Mouse (Mus musculus): ENCODE results near the gene Rbl1. TPM values are rescaled to one million over a fixed set of nuclear protein-coding genes. Genes with fewer than 3 reads are reported as not detected.

Gene Rbl1
- polyA plus RNA-seq, 1 experiment from 2014 or later: 17.3 TPM

- H3K27ac ChIP-seq: no peak overlapping the region
- ATAC-seq (ENCODE audit: low FRiP score, low read depth): no peak
- H3K4me2 ChIP-seq (replicated peaks): no peak overlapping the region
- no peaks in the 10 kb centered on the region for H3K36me3 ChIP-seq
- H3K9me3 ChIP-seq: peaks cover 4% of the 10 kb centered on the region; the same call in 1 of the 2 replicates
- H3K4me1 ChIP-seq: no peaks in the 10 kb centered on the region
- H3K9ac ChIP-seq: no peak overlapping the region
- WGBS: 91% methylated on average over 9 of the region's 9 CpGs
- no peak overlapping the region for H3K4me3 ChIP-seq
- H3K27me3 ChIP-seq (replicated peaks): no peaks in the 10 kb centered on the region
These were observed 66.2 kb downstream of the Rbl1 start for GRCm38 (mm10) chr2:157137959-157138731.

DNA sequence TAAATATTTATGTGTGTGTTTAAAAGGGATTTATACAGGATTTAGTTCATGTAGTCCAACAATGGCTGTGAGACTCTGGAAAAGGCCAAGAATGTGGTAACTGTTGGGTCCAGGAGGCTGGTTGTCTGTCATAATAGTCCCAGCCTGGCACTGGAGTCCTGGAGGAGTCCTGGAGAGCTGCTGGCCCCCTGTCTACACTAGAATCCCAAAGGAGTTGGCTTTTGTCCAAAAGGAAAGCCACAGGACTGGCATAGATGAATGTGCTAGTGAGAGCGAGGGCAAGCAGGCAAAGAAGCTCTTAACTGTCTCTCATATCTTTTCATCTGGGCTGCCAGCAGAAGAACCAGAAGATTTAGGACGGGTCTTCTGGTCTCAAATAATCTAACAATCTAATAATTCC, 67.7 kb downstream of the Rbl1 start:
- Histone ChIP-seq H3K4me2 (replicated peaks) (no peak overlapping the region), H3K27me3 (replicated peaks) (no peaks in the 10 kb centered on the region), H3K4me3 (no peak overlapping the region), H3K27ac (no peak overlapping the region), H3K9ac (no peak overlapping the region), H3K9me3 (peaks cover 4% of the 10 kb centered on the region; the same call in 1 of the 2 replicates), H3K4me1 (no peaks in the 10 kb centered on the region), H3K36me3 (no peaks in the 10 kb centered on the region)
- ATAC-seq (ENCODE audit: low FRiP score, low read depth): no peak
- WGBS: 83% methylated on average over 2 of the region's 2 CpGs

GRCm38 (mm10) chr2:157136176-157136575, 68.2 kb downstream of the Rbl1 start:
- no peaks in the 10 kb centered on the region for H3K36me3 ChIP-seq
- peaks cover 4% of the 10 kb centered on the region; the same call in 1 of the 2 replicates for H3K9me3 ChIP-seq
- no peak overlapping the region for H3K4me2 ChIP-seq (replicated peaks)
- no peak overlapping the region for H3K4me3 ChIP-seq
- H3K27me3 ChIP-seq (replicated peaks): no peaks in the 10 kb centered on the region
- WGBS: 92% methylated on average over 4 of the region's 4 CpGs
- H3K9ac ChIP-seq: no peak overlapping the region
- no peaks in the 10 kb centered on the region for H3K4me1 ChIP-seq
- ATAC-seq (ENCODE audit: low FRiP score, low read depth): no peak
- H3K27ac ChIP-seq: no peak overlapping the region

GRCm38 (mm10) chr2:157135529-157136120, 68.7 kb downstream of the Rbl1 start:
- Histone ChIP-seq H3K27me3 (replicated peaks) (no peaks in the 10 kb centered on the region), H3K36me3 (no peaks in the 10 kb centered on the region), H3K4me3 (peak overlapping the region; percentile 65; the same call in 1 of the 2 replicates), H3K4me2 (replicated peaks) (peak overlapping the region; percentile 95), H3K4me1 (no peaks in the 10 kb centered on the region), H3K27ac (no peak overlapping the region), H3K9me3 (peaks cover 4% of the 10 kb centered on the region; the same call in 1 of the 2 replicates), H3K9ac (peak overlapping the region; percentile 65; the same call in 1 of the 2 replicates)
- no peak for ATAC-seq (ENCODE audit: low FRiP score, low read depth)
- 79% methylated on average over 10 of the region's 10 CpGs for WGBS

DNA sequence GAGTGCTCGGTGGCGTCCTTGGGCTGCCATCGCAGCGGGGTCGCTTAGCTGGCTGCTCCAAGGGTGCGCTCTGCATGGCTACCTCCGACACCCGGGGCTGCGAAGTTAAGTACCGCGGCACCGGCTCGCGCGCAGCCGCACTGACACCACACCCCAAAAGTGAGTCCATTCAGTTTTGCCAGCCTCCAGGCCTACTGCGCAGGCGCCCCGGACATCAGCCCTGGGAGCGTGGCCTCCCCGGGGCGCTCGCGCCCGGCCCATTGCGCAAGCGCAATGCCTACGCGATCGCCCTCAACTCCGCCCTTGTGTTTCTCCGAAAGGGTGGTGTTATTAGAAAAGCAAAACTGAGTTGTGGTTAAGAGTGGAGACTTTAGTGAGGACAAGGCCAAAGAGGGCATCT, 69.3 kb downstream of the Rbl1 start, which contains the start of gene Samhd1:
Gene Samhd1 (minus strand): TSS at position 252 of the 400 bp plus-strand sequence.
- Histone ChIP-seq H3K9me3 (no peaks in the 10 kb centered on the region; the same call in 1 of the 2 replicates), H3K36me3 (no peaks in the 10 kb centered on the region), H3K4me2 (replicated peaks) (peak within 1 kb of the TSS; percentile 95), H3K4me1 (no peaks in the 10 kb centered on the region), H3K4me3 (peak within 1 kb of the TSS; percentile 65), H3K27ac (no peak within 1 kb of the TSS), H3K9ac (peak within 1 kb of the TSS; percentile 65), H3K27me3 (replicated peaks) (no peaks in the 10 kb centered on the region)
- ATAC-seq (ENCODE audit: low FRiP score, low read depth): peak; percentile 88
- WGBS: under 1% methylated on average over 32 of the region's 32 CpGs

DNA sequence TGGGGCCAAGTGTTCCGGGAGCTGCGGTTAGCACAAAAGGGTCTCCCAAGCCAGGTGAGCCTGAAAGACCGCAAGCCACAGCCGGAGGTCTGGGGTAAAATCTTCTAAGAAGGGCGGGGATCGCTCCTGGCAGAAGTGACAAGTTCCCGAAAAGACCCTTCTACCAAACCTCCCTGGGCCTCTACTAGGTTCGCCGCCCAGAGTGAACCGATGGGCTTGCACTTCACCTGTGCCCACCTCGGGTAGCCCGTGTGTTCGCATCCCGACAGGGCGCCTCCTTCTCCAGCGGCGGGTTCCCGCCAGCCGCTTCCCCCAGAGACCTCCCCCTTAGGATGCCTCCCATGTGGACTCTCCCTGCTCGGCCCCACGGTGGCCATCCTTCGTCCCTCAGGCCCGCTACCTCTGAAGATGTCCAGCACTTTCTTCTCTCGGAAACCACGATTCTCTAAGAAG, 69.8 kb downstream of the Rbl1 start:
- Histone ChIP-seq H3K9ac (peak overlapping the region; percentile 65), H3K36me3 (no peaks in the 10 kb centered on the region), H3K27ac (no peak overlapping the region), H3K9me3 (no peaks in the 10 kb centered on the region), H3K4me3 (peak overlapping the region; percentile 65), H3K27me3 (replicated peaks) (no peaks in the 10 kb centered on the region), H3K4me1 (no peaks in the 10 kb centered on the region), H3K4me2 (replicated peaks) (peak overlapping the region; percentile 95)
- WGBS: under 1% methylated on average over 25 of the region's 25 CpGs
- ATAC-seq (ENCODE audit: low FRiP score, low read depth): peak; percentile 78; the same call in 1 of the 2 replicates

DNA sequence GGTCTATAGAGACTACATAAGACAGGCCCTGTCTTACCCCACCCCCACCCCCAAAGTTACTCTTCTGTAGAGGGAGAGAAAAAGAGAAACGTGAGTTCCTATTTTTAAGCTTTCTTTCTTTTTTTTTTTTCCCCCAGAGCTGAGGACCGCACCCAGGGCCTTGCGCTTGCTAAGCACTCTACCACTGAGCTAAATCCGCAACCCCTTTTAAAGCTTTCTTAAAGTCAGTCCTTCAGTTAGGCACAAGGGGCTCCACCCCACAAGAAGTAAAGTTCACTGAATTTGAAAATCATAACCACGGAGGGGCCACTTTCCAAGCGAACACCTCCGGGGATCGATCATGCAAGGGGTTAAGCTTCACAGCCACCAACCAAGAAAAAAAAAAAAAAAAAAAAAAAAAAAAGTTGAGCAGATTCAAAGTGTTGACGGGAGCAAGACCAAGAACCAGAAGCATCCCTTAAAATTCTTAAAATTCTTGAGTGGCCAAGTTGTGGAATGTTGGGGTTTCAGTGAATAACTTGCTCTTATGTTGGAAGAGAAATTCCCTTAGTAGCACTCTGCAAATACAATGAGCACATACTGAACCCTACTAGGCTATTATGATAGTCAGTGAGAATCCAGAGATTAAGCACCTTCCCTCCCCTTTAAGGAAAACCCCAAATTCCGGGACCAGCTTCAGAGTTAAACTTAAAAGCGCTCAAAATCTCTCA, 70.4 kb downstream of the Rbl1 start:
- Histone ChIP-seq H3K4me3 (peak overlapping the region; percentile 65), H3K27me3 (replicated peaks) (no peaks in the 10 kb centered on the region), H3K9me3 (no peaks in the 10 kb centered on the region), H3K36me3 (no peaks in the 10 kb centered on the region), H3K9ac (peak overlapping the region; percentile 65), H3K4me2 (replicated peaks) (peak overlapping the region; percentile 95), H3K27ac (no peak overlapping the region), H3K4me1 (no peaks in the 10 kb centered on the region)
- no peak for ATAC-seq (ENCODE audit: low FRiP score, low read depth)
- WGBS: 22% methylated on average over 11 of the region's 11 CpGs

GRCm38 (mm10) chr2:157132686-157133540, 71.4 kb downstream of the Rbl1 start:
- no peak for ATAC-seq (ENCODE audit: low FRiP score, low read depth)
- Histone ChIP-seq H3K27ac (no peak overlapping the region), H3K27me3 (replicated peaks) (no peaks in the 10 kb centered on the region), H3K36me3 (no peaks in the 10 kb centered on the region), H3K4me1 (no peaks in the 10 kb centered on the region), H3K9ac (no peak overlapping the region), H3K9me3 (no peaks in the 10 kb centered on the region), H3K4me2 (replicated peaks) (no peak overlapping the region), H3K4me3 (no peak overlapping the region)
- 89% methylated on average over 3 of the region's 3 CpGs for WGBS

DNA sequence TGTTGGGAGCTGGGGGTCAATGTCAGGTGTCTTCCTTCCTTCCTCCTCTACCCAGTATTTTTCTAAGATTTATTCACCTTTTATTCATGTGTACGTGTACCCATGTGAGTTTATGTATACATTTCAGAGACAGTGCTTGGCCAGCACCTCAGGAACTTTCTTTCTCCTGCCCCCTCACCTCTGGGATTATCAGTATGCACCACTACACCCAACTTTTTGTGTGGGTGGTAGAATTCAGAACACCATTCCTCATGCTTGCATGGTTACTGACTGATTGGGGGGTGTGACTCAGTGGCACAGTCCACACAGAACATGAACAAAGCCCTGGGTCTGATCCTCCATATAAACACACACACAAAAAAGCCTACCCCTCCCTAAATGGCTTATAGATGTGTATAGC, 72.2 kb downstream of the Rbl1 start:
- WGBS: 94% methylated on average over 1 of the region's 1 CpGs
- Histone ChIP-seq H3K9me3 (no peaks in the 10 kb centered on the region), H3K4me2 (replicated peaks) (no peak overlapping the region), H3K27me3 (replicated peaks) (no peaks in the 10 kb centered on the region), H3K4me1 (no peaks in the 10 kb centered on the region), H3K27ac (no peak overlapping the region), H3K36me3 (no peaks in the 10 kb centered on the region; the same call in 1 of the 2 replicates), H3K4me3 (no peak overlapping the region), H3K9ac (no peak overlapping the region)
- no peak for ATAC-seq (ENCODE audit: low FRiP score, low read depth)

DNA sequence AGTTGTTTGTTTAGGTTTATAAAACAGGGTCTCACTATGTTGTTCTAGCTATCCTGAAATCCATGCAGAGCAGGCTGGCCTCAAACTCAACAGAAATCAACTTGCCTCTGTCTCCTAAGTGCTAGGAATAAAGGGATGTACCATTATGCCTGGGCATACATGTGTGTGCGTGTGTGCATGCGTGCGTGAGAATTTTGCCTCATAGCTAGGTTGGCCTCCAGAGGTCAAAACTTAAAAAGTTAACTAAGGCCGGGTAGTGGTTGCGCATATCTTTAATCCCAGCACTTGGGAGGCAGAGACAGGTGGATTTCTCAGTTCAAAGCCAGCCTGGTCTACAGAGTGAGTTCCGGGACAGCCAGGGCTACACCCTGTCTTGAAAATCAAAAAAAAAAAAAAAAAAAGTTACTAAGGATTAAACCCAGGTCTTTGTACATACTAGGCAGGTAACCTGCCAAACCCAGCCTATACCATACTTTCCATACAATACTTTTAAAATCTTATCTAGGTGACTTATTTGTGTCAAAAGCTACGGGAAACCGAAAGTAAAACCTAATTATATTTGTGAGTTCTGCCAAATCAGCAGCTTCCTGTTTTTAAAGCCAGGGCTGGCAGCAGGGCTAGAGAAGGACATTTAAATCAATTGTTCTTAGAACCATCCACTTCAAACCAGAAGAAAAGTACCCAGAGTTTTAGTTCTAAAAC, 73.4 kb downstream of the Rbl1 start:
- Histone ChIP-seq H3K36me3 (no peaks in the 10 kb centered on the region; the same call in 1 of the 2 replicates), H3K4me2 (replicated peaks) (no peak overlapping the region), H3K9me3 (no peaks in the 10 kb centered on the region), H3K4me3 (no peak overlapping the region), H3K4me1 (no peaks in the 10 kb centered on the region), H3K27me3 (replicated peaks) (no peaks in the 10 kb centered on the region), H3K27ac (no peak overlapping the region), H3K9ac (no peak overlapping the region)
- ATAC-seq (ENCODE audit: low FRiP score, low read depth): no peak
- WGBS: 92% methylated on average over 8 of the region's 8 CpGs

DNA sequence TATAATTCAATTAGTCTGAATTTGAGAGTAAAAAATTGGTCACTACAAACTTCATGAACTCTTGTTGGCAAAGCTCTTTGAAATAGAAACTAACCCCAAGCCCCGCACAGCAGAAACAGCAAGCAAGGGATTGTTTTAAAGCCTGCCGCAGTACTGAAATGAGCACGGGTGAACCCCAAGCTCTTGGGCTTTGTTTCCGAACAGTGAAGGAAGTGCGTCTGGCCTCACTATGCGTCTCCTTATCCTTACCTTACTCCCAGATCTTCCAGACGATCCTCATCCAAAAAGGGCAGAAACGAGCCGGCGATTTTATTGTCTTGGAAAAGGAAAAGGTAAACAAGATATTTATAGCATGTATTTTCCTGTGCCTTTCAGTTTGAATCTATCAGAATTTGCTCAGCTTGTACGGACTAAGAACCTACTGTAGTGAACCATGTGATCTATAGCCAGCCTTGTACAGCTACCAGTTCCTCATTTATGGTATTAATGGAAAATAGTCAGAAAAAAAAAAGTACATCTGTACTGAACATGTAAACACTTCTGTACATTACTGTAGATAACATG, 74.7 kb downstream of the Rbl1 start:
- Histone ChIP-seq H3K36me3 (no peaks in the 10 kb centered on the region; the same call in 1 of the 2 replicates), H3K4me1 (no peaks in the 10 kb centered on the region), H3K9ac (no peak overlapping the region), H3K4me2 (replicated peaks) (no peak overlapping the region), H3K4me3 (no peak overlapping the region), H3K27ac (no peak overlapping the region), H3K27me3 (replicated peaks) (no peaks in the 10 kb centered on the region), H3K9me3 (no peaks in the 10 kb centered on the region)
- no peak for ATAC-seq (ENCODE audit: low FRiP score, low read depth)
- WGBS: 85% methylated on average over 11 of the region's 11 CpGs

Measured in neural tube, embryonic 12.5 days (tissue).